Mouse (Mus musculus) cerebellum, adult 2 months (tissue): ENCODE data around the gene Hap1.

Experiments
- CTCF ChIP-seq: fragments of 200-500 bp; IDR thresholded peaks from 2 replicates; pipeline ENCODE4 v1.5.1; 2011; ENCODE audit warnings: low read depth, mild to moderate bottlenecking, control low read depth, low read length, moderate library complexity, borderline replicate concordance; ENCODE audit not compliant: insufficient read depth
- POLR2A ChIP-seq: fragments of 200-500 bp; IDR thresholded peaks from 2 replicates; pipeline ENCODE4 v1.6.1; 2011; ENCODE audit warnings: low read length, control low read depth, borderline replicate concordance; ENCODE audit not compliant: insufficient read depth

GRCm38 (mm10) chr11:100315439-100315838 is 40.5 kb downstream of the Hap1 start:
- TF ChIP-seq CTCF: no peak
- no peak for TF ChIP-seq POLR2A
